Mouse (Mus musculus): ENCODE data around the gene Pepd. TPM values are rescaled to one million over a fixed set of nuclear protein-coding genes. Genes with fewer than 3 reads are reported as not detected.

The Pepd gene
- total and polyA plus RNA-seq, 3 experiments: 29.7 to 48.0 TPM; not detected in 1

GRCm38 (mm10) chr7:34933142-34933541 lies 21.0 kb downstream of the Pepd start:
- H3K4me1 ChIP-seq (ENCODE audit: control insufficient read depth in 1 of 2, insufficient read depth in 2 of 2, low read length in 2 of 2): no peaks in the 10 kb centered on the region
- no peak overlapping the region for H3K9ac ChIP-seq (ENCODE audit: control insufficient read depth, low read depth, low read length, poor library complexity, severe bottlenecking)
- H3K27me3 ChIP-seq (ENCODE audit: control insufficient read depth in 1 of 2, insufficient read depth in 2 of 2, low read length in 2 of 2): no peaks in the 10 kb centered on the region
- no peak overlapping the region for H3K4me3 ChIP-seq (ENCODE audit: control insufficient read depth in 1 of 2, insufficient read depth in 1 of 2, low read depth in 2 of 2, low read length in 2 of 2)
- no peak for DNase-seq (ENCODE audit: low read depth, low spot score)
- no peaks in the 10 kb centered on the region for H3K79me2 ChIP-seq (ENCODE audit: control insufficient read depth, insufficient read depth, low read length, poor library complexity)
- H3K9me3 ChIP-seq (replicated peaks; ENCODE audit: insufficient read depth, low read length): no peaks in the 10 kb centered on the region
- no peak overlapping the region for H3K27ac ChIP-seq (ENCODE audit: control insufficient read depth, low read depth, low read length)
- H3K36me3 ChIP-seq (ENCODE audit: control insufficient read depth in 1 of 2, insufficient read depth in 2 of 2, low read length in 2 of 2): no peaks in the 10 kb centered on the region; a peak in 1 of 4 replicates
- no peak for TF ChIP-seq BHLHE40 (IDR thresholded peaks at IDR 0.05; ENCODE audit: borderline replicate concordance, low read depth, low read length)
- no peak for TF ChIP-seq USF1 (IDR thresholded peaks at IDR 0.05; ENCODE audit: low read depth, low read length)
- TF ChIP-seq SMC3 (IDR thresholded peaks at IDR 0.05; ENCODE audit: low read depth, low read length): no peak
- no peak for TF ChIP-seq POLR2AphosphoS5 (IDR thresholded peaks at IDR 0.05; ENCODE audit: borderline replicate concordance, low read depth, low read length)
- no peak for TF ChIP-seq RCOR1 (IDR thresholded peaks at IDR 0.05; ENCODE audit: low read depth, low read length)
- TF ChIP-seq CTCF (IDR thresholded peaks at IDR 0.05 in 2 of 3, conservative IDR thresholded peaks at IDR 0.05 in 1 of 3; ENCODE audit: control insufficient read depth in 1 of 3, insufficient read depth in 1 of 3, low read depth in 2 of 3, low read length in 3 of 3, poor library complexity in 1 of 3, severe bottlenecking in 1 of 3): no peak
- TF ChIP-seq TBP (IDR thresholded peaks at IDR 0.05; ENCODE audit: low read depth, low read length): no peak
- TF ChIP-seq CHD1 (IDR thresholded peaks at IDR 0.05; ENCODE audit: low read depth, low read length): no peak
- no peak for TF ChIP-seq CHD2 (IDR thresholded peaks at IDR 0.05; ENCODE audit: low read length)
- no peak for TF ChIP-seq POLR2AphosphoS2 (IDR thresholded peaks at IDR 0.05; ENCODE audit: low read length)
- no peak for TF ChIP-seq ZNF384 (IDR thresholded peaks at IDR 0.05; ENCODE audit: low read depth, low read length)
- no peak for TF ChIP-seq ZMIZ1 (IDR thresholded peaks at IDR 0.05; ENCODE audit: low read depth, low read length)
- TF ChIP-seq MYB (IDR thresholded peaks at IDR 0.05; ENCODE audit: low read depth, low read length): no peak
- no peak for TF ChIP-seq RAD21 (IDR thresholded peaks at IDR 0.05; ENCODE audit: low read depth, low read length)

GRCm38 (mm10) chr7:34936347-34936746 lies 24.2 kb downstream of the Pepd start:
- Histone ChIP-seq H3K9me3 (replicated peaks; ENCODE audit: insufficient read depth, low read length) (no peaks in the 10 kb centered on the region), H3K27me3 (ENCODE audit: control insufficient read depth in 1 of 2, insufficient read depth in 2 of 2, low read length in 2 of 2) (no peaks in the 10 kb centered on the region), H3K4me3 (ENCODE audit: control insufficient read depth in 1 of 2, insufficient read depth in 1 of 2, low read depth in 2 of 2, low read length in 2 of 2) (no peak overlapping the region), H3K4me1 (ENCODE audit: control insufficient read depth in 1 of 2, insufficient read depth in 2 of 2, low read length in 2 of 2) (no peaks in the 10 kb centered on the region), H3K79me2 (ENCODE audit: control insufficient read depth, insufficient read depth, low read length, poor library complexity) (no peaks in the 10 kb centered on the region), H3K36me3 (ENCODE audit: control insufficient read depth in 1 of 2, insufficient read depth in 2 of 2, low read length in 2 of 2) (no peaks in the 10 kb centered on the region; a peak in 1 of 4 replicates), H3K27ac (ENCODE audit: control insufficient read depth, low read depth, low read length) (no peak overlapping the region), H3K9ac (ENCODE audit: control insufficient read depth, low read depth, low read length, poor library complexity, severe bottlenecking) (no peak overlapping the region)
- TF ChIP-seq CTCF (IDR thresholded peaks at IDR 0.05 in 2 of 3, conservative IDR thresholded peaks at IDR 0.05 in 1 of 3; ENCODE audit: control insufficient read depth in 1 of 3, insufficient read depth in 1 of 3, low read depth in 2 of 3, low read length in 3 of 3, poor library complexity in 1 of 3, severe bottlenecking in 1 of 3): peak; percentile 3 to 44 (median 15); a peak in 3 of 6 replicates
- no peak for TF ChIP-seq RAD21 (IDR thresholded peaks at IDR 0.05; ENCODE audit: low read depth, low read length)
- TF ChIP-seq UBTF (IDR thresholded peaks at IDR 0.05; ENCODE audit: borderline replicate concordance, insufficient read depth, low read depth, low read length): no peak
- peak; percentile 7 for DNase-seq (ENCODE audit: low read depth, low spot score)

Measured in MEL (cell line).